Mouse (Mus musculus): Measurements from ENCODE around the gene Nrbf2.

The Nrbf2 gene

GRCm38 (mm10) chr10:67295938-67296466 lies 10.9 kb upstream of the Nrbf2 start:
- DNase-seq (ENCODE audit: inconsistent age in 2 of 2, low spot score in 1 of 2), result no peak

DNA sequence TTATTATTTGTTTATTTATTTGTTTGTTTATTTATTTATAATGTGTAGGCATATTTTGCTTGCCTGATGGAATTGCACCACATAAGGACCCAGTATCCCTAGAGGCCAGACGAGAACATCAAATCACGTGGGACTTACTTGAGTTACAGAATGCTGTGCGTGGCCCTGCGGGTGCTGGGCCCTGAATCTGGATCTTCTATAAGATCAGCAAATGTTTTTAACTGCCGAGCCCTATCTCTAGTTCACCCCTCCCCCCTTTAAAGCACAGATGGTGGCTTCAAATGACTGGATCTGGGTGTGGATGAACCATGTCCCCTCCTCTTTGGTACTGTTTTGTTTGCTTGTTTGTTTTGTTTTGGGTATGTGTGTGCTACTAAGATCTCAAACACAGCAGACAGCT lies 10.2 kb upstream of the Nrbf2 start:
- DNase-seq (ENCODE audit: inconsistent age in 2 of 2, low spot score in 1 of 2), result no peak

GRCm38 (mm10) chr10:67291087-67291486 lies 6.0 kb upstream of the Nrbf2 start:
- peak; percentile 29 to 75 for DNase-seq (ENCODE audit: inconsistent age in 2 of 2, low spot score in 1 of 2)

- no peak for DNase-seq (ENCODE audit: inconsistent age in 2 of 2, low spot score in 1 of 2)
Measured at GRCm38 (mm10) chr10:67290622-67291021, 5.5 kb upstream of the Nrbf2 start.

GRCm38 (mm10) chr10:67287877-67288276 lies 2.8 kb upstream of the Nrbf2 start:
- DNase-seq (ENCODE audit: inconsistent age in 2 of 2, low spot score in 1 of 2), result peak; percentile 62 to 74

- no peak for DNase-seq (ENCODE audit: inconsistent age in 2 of 2, low spot score in 1 of 2)
Measured at GRCm38 (mm10) chr10:67284761-67285175, 337 bp downstream of the Nrbf2 start.

DNA sequence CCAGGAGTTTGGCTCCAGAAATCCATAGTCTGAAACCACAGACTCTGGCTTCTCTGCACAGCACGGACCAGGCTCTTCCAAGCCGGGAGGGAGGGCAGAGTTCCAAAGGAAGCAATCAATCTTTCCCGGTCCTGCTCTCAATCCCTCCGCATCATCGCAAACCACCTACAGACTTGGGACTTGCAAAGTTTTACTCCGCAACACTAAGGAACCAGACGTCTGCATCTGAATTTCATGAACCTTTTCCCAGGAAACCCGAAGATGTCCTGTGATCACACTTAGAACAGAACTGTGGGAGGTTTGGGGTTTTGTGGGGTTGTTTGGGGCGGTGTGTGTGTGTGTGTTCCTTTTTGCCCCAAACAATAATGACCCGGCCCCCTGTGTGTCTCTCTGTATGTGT lies 794 bp downstream of the Nrbf2 start:
- DNase-seq (ENCODE audit: inconsistent age in 2 of 2, low spot score in 1 of 2), result peak; percentile 69 to 86

GRCm38 (mm10) chr10:67283516-67283915 lies 1.6 kb downstream of the Nrbf2 start:
- DNase-seq (ENCODE audit: inconsistent age in 2 of 2, low spot score in 1 of 2), result peak in 1 of 2 experiments; percentile 61

GRCm38 (mm10) chr10:67282531-67282930 lies 2.6 kb downstream of the Nrbf2 start:
- no peak for DNase-seq (ENCODE audit: inconsistent age in 2 of 2, low spot score in 1 of 2)

- DNase-seq (ENCODE audit: inconsistent age in 2 of 2, low spot score in 1 of 2), result no peak
Measured at GRCm38 (mm10) chr10:67281852-67282251, 3.3 kb downstream of the Nrbf2 start.

DNA sequence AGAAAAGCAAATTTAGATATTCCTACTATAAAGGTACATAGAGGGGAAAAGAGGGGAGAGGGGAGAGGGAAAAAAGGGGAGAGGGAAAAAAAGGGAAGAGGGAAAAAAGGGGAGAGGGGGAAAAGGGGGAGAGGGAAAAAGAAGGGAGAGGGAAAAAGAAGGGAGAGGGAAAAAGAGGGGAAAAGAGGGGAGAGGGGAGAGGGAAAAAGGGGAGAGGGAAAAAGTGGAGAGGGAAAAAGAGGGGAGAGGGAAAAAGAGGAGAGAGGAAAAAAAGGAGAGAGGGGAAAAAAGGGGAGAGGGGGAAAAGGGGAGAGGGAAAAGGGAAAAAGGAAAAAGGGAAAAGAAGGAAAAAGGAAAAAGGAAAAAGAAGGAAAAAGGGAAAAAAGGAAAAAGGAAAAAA lies 9.2 kb downstream of the Nrbf2 start:
- DNase-seq (ENCODE audit: inconsistent age in 2 of 2, low spot score in 1 of 2), result no peak

GRCm38 (mm10) chr10:67264852-67265251 lies 20.3 kb downstream of the Nrbf2 start:
- DNase-seq (ENCODE audit: inconsistent age in 2 of 2, low spot score in 1 of 2), result peak; percentile 39 to 84

DNA sequence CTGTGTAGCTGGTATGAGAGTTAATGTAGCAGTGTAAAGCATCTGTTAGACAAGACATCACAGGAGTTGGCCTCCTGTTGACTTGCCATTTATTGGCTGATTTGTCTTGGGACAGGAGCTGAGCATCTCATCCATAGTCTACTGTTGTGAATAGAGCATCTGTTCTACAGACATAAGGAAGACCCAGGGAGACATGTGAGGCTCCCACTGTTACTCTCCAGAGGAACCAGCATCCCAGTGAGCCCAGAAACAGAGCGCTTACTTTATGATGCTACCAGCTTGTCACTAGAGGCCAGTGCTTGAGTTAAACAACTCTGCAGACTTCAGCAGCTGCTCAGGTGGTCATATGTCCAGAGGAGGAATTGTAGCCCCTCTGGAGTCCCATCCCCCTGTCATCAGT lies 32.0 kb downstream of the Nrbf2 start:
- no peak for DNase-seq (ENCODE audit: inconsistent age in 2 of 2, low spot score in 1 of 2)

GRCm38 (mm10) chr10:67252353-67252752 lies 32.8 kb downstream of the Nrbf2 start:
- DNase-seq (ENCODE audit: inconsistent age in 2 of 2, low spot score in 1 of 2), result peak; percentile 36 to 61

DNA sequence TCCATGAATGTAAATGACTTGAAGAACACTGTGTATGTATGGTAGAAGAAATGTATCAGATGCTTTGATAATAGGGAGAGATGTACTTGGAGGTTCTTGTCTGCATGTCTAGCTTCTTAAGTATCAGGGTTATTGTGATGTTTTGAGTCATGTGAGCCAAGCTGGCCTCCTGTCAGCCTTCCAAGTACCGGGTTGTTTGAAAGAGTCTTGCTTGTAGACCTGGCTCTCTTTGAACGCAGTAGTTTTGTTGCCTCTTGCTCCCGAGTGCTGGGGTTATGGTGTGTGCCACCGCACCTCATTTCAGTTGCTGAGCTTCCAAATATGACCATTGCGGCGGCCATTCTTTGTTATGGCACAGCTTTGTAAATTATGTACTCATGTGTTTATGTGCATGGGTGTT lies 34.3 kb downstream of the Nrbf2 start:
- DNase-seq (ENCODE audit: inconsistent age in 2 of 2, low spot score in 1 of 2), result no peak

DNA sequence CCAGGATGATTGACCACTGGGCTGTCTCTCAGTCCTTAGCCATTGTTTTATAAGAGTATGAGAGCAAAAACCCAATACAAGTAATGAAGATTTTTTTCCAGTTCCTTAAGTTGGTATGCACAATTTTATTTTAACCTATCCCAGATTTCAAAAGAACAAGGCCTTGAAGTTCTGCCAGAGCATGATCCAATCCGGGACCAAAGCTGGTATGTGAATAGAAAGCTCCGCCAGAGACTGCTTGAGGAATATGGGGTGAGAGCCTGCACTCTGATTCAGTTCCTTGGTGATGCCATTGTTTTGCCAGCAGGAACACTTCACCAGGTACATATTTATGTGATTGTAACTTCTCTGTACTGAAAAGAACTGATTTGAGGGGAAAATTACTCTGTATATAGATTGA lies 35.6 kb downstream of the Nrbf2 start:
- peak; percentile 68 to 86 for DNase-seq (ENCODE audit: inconsistent age in 2 of 2, low spot score in 1 of 2)

GRCm38 (mm10) chr10:67247145-67247544 lies 38.0 kb downstream of the Nrbf2 start:
- peak; percentile 39 to 75 for DNase-seq (ENCODE audit: inconsistent age in 2 of 2, low spot score in 1 of 2)

GRCm38 (mm10) chr10:67230439-67230838 lies 54.7 kb downstream of the Nrbf2 start:
- no peak for DNase-seq (ENCODE audit: inconsistent age in 2 of 2, low spot score in 1 of 2)

DNA sequence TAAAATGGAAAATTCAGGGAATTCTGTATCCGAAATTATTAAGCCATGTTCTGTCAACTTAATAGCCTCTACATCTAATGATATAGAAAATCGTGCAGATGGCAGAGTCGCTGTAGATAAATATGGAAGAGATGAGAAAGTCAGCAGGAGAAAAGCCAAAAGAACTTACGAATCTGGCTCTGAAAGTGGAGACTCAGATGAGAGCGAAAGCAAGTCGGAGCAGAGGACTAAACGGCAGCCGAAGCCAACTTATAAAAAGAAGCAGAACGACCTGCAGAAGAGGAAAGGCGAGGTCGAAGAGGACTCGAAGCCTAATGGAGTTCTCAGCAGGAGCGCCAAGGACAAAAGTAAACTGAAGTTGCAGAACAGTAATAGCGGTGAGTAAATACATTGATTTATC lies 58.6 kb downstream of the Nrbf2 start:
- no peak for DNase-seq (ENCODE audit: inconsistent age in 2 of 2, low spot score in 1 of 2)

- DNase-seq (ENCODE audit: inconsistent age in 2 of 2, low spot score in 1 of 2), result peak; percentile 42 to 68
Measured at GRCm38 (mm10) chr10:67226109-67226508, 59.0 kb downstream of the Nrbf2 start.

GRCm38 (mm10) chr10:67225528-67225927 lies 59.6 kb downstream of the Nrbf2 start:
- DNase-seq (ENCODE audit: inconsistent age in 2 of 2, low spot score in 1 of 2), result no peak

- no peak for DNase-seq (ENCODE audit: inconsistent age in 2 of 2, low spot score in 1 of 2)
Measured at GRCm38 (mm10) chr10:67223942-67224341, 61.2 kb downstream of the Nrbf2 start.

GRCm38 (mm10) chr10:67221284-67221683 lies 63.8 kb downstream of the Nrbf2 start:
- DNase-seq (ENCODE audit: inconsistent age in 2 of 2, low spot score in 1 of 2), result no peak

GRCm38 (mm10) chr10:67220251-67220650 lies 64.9 kb downstream of the Nrbf2 start:
- DNase-seq (ENCODE audit: inconsistent age in 2 of 2, low spot score in 1 of 2), result no peak

All from adrenal gland, adult (tissue).